Mouse (Mus musculus) urinary bladder, postnatal 10 days (tissue): ENCODE measurements around the gene Nxf3.
"Not testable (repeated sequence)": the region's sequence is repeated elsewhere in the genome, so short reads cannot be mapped to it uniquely, and the experiment has no call there.

Source experiments
- DNase-seq: peaks from one replicate; pipeline ENCODE4 v3.0.0; 2022; ENCODE audit warnings: low spot score

Gene Nxf3

DNA sequence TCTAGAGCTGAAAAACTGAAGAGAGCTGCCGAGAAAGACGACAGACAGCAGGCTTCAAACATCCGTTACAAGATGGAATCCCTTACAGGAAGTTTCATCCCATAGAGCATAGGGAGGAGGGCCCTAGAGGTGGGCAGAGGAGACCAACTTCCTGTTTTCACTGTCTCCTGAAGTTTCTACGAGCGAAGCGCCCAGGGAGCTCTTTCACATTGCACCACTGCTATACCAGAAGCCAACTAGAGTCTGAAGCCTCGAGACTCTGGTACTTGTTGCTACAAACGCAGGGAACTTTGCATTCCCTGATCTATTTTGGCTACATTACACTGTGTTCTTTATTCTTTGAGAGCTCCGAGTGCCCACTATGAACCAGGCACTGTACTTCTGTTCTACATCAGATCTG is at the start of gene Nxf3:
TSS of gene Nxf3 (minus strand) at position 101 of the 400 bp plus-strand sequence.
- no peak for DNase-seq

DNA sequence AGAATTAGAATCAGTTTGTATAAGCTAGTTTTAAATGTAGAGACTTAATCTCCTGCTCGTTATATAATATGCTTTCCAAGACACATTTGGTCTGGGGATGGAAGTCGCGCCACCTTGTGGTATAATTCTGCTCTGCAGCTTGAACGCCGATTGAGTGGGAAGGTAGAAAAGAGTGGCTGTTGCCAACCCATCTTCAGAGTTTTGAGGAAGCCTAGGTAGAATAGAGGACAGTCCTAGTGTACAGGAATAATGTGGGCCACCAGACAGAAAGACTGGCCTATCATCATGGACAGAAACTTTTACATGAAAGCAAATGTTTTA is 42.6 kb upstream of the Nxf3 start:
- no peak for DNase-seq

DNA sequence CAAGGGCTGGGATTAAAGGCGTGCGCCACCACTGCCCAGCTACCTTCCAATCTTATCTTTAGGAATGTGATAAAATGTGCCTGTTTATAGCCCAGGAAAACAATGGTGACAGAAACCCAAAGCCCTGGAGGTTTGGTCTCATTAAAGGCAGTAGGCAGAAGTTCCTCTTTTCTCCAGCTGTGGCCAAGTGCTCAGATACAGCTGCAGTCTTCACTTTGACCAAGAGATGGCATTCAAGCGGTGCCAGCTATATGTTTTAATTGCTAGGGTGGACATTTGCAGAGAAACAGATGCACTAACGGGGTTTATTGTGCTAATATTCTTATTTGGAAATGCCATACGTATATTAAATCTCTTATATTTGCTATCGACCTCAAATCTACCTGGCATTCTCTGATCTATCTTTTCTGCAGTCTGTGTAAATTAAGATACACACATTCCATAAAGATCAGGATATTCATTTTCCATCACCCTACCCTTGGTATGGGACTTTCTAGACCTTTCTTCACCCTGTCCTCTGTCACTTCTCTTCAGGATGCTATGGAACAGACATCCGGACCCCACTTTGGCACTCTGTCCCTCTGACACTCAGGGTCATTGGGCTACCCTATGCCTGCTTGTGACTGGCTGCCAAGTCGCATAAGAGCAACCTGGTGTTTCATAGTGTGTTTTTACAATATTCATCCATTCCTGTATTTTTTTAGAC is 42.1 kb upstream of the Nxf3 start:
- no peak for DNase-seq

DNA sequence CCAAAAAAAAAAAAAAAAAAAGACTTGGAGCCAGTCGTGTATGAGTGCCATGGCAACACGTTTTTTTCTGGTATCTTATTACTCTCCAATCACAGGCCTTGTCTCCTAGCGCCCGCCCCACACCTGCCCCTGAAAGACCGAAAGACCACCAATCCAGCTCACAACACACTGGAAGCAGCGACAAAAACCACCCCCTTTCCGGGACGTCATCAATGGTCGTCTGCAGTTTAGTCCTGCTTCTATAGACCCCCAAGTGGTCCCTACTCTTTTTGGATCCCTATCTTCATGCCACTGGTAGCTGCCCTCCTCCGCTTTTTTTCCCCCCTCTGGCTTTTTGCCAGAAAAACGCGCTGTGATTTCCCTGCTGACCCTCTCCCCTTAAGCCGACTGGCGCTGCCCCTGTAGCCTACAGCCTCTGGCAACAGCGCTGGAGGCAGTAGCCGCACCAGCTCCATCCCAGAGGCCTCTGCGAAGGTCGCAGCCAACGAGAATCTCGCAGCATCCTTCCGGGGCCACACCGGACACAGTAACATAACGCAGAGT is 30.4 kb upstream of the Nxf3 start:
- no peak for DNase-seq

DNA sequence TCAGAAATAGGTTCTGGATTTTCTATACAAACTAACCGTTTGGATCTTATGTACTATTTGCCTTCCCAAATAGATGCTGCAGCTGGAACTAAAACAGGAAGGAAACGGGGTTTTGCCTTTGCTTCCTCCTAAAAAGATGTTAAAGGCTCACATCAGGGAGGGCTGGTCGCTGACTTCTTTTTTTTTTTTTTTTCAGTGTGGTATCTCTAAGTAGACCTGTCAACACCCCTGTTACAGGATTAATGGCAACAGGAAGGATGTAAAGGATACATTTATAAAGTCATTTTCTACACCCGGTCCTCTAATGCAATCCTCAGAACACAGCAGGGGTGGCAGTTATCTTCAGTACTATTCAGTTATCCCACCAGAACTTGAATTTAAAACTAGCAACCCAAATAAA is 30.0 kb upstream of the Nxf3 start:
- DNase-seq: no peak

DNA sequence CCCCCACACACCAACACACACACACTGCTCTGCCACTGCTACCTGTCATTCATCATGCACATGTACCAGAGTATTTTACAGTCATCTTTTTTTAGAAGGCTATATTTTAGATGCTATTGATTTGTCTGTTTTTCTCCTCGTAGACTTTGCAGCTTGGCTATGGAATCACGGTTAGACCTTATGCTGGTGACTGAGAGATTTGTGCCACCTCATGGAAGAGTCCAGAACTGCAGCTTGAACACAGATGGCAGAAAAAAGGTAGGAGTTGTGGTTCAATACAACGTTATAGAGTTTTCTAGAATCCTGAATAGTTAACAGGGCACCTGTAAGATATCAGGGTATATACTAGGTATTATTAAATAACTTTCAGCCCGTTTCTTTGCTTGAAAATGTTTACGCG is 22.9 kb upstream of the Nxf3 start:
- DNase-seq: no peak

DNA sequence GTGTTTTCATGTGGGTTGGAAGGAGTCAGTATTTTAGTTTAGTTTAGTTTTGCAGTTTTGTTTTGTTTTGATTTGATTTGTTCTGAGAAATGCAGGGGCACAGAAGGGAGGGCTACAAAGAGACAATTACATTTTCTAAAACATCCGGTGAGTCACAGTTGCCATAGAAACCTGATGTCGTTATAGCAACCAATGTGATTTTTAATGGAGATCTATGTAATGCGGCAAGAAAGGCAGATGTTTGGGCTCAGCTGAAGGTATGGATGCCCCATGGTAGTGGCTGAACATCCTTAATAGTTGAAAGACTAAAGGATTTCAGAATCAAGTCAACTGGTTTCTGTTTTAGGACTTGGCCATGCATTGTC is 19.7 kb upstream of the Nxf3 start:
- no peak for DNase-seq

DNA sequence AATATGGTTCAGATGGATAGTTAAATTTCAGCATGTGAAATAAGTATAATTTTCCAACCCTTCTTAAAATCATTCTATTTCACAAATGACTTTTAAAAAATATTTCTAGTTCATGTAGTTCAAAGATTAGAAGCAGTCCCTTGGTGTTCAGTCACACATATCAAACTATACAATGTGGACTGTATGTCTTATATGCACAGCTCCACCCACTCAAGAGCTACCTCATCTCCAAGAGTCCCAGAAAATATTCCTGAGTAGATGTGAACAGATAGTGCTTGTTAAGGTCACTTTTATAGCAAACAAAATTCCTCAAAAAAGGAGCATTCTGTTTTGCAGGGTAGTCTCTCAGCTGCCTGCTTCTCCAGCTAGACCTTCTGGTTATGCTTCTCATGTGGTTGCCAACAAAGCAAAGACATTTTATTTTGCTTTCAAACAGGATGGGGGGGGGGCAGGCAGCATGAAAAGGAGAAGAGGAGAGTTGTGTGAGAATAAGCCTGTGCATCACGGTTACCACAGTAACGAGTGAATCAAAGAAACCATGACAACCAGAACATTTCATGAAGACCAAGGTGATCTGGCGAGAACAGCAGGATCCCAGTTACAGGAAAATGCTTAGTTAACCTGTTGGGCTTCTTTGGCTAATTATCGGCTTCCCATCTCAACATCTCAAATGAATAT is 19.1 kb upstream of the Nxf3 start:
- DNase-seq: no peak

DNA sequence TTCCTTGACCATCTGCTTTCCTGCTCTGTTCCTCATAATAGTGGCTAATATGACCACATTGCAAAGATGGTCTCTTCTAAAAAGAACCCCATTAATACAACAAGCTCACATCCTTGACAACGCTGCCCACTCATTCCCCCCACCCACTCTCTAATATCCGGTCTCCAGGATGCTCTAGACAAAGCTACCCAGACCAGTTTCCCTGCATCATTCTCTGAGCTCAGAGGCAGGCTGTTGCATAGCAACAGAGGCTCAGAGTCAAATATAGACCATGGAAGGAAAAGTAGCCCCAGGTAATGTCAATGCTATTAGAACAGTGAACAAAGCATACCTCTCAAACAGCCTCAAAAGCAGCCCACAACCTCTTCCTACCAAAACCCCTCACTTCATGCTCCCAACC is 9.4 kb upstream of the Nxf3 start:
- no peak for DNase-seq

DNA sequence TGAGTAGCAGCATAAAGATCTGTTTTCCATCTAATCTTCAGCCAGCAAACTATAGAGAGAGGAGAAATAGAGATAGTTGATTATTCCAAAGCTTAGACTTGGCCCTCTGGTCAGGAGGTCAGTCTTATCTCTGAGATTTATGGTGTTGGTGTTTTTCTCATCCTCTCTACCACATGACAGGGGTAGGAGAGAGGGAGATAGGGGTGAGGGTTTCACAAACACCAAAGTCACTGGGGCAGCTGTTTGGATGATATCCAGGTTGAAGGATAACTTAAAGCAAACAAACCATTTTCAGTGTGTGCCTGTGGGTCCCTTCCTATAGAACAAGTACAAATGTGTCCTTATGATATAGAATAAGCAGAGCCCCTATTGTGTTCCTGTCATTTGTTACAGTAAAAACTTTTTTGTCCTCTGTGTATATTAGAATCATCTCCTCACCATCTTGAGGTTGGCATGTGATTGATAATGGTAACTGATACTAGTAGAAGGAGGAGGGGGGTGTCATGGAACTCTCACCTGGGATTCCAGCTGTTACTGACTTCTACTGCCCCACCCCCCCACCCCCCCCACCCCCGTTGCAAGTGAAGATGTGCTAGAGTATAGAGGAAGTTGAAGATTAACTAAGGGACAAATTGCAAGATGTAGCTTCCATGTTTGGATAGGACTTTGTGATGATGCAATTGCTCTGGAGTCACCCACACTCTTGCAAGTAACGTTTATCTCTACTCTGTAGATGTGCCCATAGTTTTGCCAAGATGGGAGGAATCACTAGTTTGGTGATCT is 7.6 kb upstream of the Nxf3 start:
- DNase-seq: no peak

DNA sequence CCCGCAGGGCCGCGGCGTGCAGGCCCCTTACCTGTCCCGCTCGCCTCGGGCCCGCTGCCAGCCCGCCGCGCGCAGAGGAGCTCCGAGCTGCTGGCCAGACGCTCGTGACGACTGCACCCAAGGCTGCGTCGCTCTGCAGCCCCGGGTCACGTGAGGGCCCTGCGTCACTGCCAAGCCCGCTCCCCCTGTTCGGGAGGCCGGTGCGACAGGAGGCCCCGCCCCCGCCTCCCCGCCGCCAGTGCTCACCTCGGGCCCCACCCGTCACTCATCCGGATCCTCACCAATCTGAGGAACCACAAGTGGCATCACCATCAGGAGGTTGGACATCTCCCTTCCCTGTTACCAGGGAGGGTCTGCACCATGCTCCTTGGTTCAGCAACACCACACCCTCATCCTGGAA is 17.0 kb downstream of the Nxf3 start, which contains the start of gene Bex2:
TSS of gene Bex2 (minus strand) at position 217 of the 400 bp plus-strand sequence.
- not testable (repeated sequence) for DNase-seq

DNA sequence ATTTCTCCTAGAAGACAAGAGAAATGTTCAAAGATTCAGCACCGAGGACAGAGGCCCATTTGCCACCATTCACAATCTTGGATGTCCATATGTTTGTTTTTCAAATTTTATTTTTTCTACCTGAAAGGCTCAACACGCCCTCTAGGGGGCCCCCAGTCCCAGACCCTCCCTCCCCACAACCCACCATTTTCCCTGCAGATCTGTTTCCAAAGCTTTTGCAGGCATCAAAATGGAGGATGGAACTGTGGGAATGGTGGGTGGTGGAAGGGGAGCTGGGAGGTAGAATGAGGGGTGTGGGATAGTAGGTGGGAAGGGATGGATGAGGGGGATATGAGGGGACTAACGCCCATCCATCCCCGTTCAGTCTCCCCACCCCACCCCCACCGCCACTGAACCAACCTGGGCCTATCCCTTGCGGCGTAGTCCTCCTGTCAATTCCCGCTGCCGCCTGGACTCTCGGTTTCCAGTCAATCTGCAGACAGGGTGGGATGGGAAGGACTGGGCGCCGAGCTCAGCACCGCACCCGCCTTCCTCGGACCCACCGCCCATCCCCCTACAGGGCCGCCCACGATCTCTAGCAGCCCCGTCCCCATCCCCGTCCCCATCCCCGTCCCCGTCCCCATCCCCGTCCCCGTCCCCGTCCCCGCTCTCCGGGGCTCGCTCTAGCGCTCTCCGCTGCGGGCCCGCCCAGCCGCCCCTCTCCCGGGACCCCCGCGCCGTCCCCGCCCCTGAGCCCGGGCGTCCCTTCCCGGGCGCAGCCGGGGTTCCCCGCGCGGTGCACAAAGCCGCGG is 17.7 kb downstream of the Nxf3 start:
- not testable (repeated sequence) for DNase-seq

DNA sequence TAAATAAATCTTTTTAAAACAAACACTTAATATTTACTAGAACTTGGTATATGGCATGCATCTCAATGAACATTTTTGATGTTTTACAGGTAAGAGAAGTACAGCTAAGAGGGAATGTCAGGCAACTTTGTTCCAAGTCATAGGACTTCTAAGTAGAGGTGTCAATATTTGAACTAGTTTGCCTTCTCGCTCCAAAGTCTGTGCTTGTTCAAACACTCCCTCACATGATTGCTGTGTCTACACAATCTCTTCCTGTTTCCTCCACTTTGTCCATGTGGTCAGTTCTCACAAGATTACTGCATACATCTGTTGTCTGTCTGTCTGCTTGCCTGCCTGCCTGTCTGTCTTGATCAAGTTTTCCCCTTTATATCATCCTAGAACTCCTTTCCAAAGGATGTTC is 24.4 kb downstream of the Nxf3 start:
- no peak for DNase-seq

DNA sequence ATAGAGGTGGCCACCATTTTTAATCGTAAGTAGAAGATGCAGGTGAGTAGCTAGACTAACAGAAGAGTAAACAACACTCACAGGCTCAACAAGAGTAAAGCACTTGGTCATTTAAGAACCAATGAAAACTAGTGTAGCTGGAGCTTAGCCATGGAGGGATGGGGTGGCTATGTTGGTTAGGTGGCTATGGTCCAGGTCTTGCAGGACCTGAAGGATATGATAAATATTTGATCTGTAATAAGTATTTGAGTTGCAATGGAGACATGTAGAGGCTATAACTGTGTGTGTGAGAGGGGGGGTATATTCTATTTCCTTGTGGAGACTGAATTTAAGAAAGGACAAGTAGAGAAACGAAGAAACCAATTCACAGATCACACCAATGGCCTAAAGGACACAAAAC is 33.8 kb downstream of the Nxf3 start:
- no peak for DNase-seq

DNA sequence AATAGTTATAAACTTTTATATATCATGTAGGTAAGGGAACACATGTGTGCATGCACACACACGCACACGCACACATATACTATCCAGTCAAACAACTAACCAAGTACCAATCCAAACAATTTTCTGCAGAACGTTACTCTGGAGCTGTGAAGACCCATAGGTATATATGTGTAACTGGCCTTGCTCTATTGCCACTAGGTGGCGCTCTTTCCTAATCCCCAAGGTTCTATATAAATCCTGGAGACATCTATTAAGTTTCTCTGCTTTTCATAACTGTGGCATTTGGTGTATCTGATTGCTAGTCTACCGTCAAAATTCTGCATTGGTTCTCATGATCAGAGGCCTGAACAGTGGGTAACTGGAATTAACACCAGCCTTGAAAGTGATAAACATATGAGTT is 37.5 kb downstream of the Nxf3 start:
- DNase-seq: no peak

DNA sequence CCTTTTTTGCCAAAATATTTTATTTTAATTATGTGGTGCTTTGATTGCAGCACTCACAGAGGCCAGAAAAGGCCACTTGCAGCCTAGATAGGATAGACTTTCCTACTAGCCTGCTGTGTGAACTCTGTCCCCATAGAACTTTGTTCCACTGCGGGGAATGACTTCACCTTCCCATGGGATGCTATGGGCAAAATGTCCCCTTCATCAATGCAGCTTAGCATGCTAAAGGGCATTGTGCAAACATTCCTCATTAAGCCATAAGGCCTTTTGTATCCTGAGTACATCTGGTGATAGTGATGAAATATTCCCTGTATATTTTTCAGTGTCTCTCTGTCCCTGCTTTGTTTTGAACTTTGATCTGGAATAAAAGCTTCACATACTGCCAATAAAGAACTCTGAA is 41.3 kb downstream of the Nxf3 start:
- DNase-seq: no peak

DNA sequence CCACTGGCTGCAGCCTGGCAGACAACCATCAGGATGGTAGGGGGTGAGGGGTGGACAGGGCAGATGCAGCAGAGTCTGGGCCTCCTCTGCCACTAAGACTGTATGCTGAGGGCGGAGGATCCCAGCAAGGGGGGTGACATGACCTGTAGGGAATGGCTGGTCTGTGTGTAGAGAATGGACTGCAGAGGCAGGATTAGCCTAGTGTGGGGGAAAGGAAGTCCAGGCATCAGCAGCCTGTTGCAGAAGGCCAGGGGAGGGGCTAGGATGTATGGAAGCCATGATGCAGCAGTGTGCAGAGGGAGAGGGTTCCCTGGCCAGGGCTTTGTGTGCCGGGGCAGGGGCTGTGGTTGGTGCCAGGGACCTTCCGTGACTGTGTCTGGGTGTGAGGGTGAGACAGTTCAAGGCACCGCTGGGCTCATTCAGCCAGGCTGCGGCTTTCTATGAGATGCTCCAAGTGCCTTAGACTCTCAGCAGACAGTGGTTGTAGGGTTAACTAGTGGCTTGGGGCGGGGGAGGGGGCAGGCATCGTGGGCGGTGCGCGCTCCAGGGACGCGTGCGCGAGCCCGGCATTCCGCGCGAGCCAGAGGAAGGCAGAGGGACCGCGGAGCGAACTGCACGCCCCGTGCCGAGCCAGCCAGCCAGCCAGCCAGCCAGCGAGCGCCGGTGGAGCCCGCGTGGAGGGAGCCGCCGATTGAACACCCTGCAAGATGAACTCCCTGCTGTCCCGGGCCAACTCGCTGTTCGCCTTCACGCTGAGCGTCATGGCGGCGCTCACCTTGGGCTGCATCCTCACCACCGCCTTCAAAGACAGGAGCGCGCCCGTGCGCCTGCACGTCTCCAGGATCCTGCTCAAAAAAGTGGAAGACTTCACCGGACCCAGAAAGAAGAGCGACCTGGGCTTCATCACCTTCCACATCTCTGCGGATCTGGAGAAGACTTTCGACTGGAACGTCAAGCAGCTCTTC is 52.0 kb downstream of the Nxf3 start, which contains the start of gene Arxes1:
TSS of gene Arxes1 (plus strand) at position 569 of the 965 bp plus-strand sequence.
- DNase-seq: not testable (repeated sequence)

DNA sequence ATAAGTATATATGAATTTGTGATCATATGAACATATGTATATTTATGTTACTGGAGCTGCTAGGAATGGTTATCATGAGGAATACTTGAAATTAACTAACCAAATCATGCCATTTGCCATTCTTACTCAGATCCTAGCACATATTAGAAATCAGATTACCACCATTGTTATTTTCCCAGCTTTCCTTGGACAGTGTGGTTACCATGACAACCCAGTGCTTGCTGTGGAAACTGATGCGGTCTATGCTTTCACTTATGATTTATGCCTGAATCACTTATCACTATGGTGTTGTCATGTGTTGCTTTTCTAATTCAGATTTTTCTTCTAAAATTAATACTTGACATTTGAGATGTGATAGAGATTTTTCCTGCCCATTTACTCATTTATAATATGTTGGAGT is 54.7 kb downstream of the Nxf3 start:
- no peak for DNase-seq
